Mouse (Mus musculus) kidney, postnatal 36 days (tissue): ENCODE results near the gene Cdca4.
"Not testable (repeated sequence)": the region's sequence is repeated elsewhere in the genome, so short reads cannot be mapped to it uniquely, and the experiment has no call there.

Experiments used
- DNase-seq, 2 experiments: peaks; one replicate each; pipeline ENCODE4 v3.0.0; 2021 to 2022; ENCODE audit warnings: mixed read lengths in 2 of 2

The Cdca4 gene

DNA sequence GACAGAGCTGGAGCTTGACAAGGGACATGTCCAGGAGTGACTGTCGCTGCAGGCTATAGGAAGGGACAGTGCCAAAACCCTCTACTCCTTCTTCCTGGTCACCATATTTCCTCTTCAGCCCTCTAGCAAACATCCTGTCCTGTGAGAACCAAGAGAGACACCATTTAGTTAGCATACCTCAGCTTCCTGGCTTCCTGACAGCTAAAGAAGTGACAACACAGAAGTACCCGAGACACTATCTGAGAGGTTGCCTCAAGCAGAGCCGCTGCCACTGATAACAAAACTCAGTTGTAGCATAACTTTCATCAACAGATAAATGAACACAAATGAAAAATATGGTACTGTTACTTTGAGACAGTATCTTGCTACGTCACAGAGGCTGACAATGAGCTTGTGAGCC, 7.2 kb downstream of the Cdca4 start:
- DNase-seq, result no peak

DNA sequence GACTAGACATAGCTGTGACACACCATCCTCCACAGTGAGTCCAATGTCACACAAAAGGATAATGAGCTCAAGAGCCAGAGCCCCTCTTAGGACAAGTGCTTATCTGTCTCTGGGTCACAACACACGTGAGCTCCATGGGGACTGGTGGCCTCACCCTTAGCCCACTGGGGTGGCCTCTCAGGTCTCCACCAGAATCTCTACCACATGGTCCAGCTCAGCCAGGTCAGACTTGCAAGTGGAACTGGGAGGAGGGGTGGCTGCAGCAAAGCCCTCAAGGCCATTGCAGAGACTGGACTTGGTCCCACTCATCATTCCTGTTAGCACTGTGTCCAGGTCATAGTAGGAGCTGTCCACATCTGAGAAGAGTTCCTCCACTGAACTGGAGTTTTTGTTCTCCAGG, 8.0 kb downstream of the Cdca4 start:
- DNase-seq, result no peak

DNA sequence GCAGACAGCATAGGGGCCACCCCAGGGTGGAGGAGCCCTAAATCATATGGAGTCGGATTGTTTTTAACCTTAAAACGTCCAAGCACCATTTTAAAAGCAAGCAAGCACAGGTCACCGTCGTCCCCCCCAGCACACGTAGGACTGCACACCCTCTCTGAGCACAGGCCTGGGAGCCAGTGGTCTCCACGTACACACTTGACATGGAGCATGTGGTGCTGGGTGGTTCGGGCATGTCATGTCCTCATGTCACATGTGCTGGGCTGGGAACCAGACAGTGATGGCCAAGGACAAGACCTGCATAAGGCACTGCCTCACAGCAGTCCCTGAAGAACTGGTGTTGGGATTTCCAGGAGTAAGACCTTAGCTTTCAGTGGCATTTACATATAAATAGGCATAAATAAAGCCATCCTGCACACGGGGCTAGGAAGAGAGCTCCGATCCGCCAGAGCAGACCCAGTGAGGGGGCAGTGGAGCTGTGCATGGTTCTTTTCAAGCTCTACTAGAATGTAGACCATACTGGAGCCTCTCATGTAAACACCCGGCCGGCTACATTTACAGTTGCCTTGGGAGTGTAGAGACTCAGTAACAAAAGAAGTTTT, 8.7 kb downstream of the Cdca4 start:
- DNase-seq, result no peak

DNA sequence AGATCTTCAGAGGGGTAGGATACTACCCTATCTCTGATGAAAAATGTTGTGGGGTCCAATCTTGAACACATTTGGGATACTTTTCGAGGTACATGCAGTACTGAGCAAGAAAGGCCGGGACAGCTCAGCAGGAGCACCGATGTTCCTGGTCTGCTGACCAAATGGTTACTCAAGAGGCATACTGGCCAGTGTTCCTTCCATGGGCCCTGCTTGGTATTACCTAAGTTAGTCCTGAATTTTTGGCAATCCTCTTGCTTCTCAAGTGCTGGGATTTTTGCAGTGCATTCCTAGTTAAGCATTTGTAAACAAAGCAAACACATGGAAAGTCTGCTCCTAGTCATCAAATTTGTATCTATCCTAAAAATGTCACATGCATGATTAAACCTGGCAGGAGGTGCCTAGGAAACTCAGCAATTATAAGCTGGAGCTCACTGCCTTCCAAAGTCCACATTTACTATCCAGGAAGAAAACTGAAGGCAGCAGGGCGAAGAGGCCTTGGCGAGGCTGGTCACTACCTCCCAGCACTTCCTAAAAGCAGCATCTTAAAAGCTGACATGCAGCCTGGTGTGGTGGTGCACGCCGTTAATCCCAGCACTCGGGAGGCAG, 10.1 kb downstream of the Cdca4 start:
- peak; percentile 51 to 71 for DNase-seq

DNA sequence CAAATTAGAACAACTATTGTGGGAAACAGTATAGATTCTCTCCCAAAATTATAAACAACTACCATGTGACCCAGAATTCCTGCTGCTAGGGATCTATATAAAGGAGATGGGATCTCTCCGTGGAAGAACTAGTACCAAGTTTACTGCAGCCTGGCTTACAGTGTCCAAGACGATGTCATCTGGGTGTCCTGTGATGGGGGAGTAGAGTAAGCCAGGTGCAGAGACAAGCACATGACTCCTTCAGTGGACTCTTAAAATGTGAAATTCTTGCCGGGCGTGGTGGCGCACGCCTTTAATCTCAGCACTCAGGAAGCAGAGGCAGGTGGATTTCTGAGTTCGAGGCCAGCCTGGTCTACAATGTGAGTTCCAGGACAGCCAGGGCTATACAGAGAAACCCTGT, 12.4 kb downstream of the Cdca4 start:
- not testable (repeated sequence) for DNase-seq

DNA sequence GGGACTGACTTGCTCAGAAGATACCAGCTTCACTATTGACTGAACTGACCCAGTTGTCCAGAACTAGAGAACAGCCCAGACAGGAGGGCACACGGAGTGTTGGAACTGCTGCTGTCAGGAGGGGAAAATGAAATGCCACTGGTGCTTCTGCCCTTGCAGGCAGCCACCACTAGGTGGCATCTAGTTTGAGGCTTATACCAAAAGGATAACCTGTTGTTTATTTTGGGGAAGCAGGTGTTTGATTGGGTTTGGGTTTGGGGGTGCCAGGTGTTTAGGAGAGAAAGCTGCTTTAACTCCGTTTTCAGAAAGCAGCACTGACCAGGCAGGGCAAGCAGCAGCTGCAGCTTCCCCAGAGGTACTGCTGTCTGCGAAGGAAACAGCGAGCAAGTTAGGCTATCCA, 12.9 kb downstream of the Cdca4 start:
- peak; percentile 64 to 82 for DNase-seq

DNA sequence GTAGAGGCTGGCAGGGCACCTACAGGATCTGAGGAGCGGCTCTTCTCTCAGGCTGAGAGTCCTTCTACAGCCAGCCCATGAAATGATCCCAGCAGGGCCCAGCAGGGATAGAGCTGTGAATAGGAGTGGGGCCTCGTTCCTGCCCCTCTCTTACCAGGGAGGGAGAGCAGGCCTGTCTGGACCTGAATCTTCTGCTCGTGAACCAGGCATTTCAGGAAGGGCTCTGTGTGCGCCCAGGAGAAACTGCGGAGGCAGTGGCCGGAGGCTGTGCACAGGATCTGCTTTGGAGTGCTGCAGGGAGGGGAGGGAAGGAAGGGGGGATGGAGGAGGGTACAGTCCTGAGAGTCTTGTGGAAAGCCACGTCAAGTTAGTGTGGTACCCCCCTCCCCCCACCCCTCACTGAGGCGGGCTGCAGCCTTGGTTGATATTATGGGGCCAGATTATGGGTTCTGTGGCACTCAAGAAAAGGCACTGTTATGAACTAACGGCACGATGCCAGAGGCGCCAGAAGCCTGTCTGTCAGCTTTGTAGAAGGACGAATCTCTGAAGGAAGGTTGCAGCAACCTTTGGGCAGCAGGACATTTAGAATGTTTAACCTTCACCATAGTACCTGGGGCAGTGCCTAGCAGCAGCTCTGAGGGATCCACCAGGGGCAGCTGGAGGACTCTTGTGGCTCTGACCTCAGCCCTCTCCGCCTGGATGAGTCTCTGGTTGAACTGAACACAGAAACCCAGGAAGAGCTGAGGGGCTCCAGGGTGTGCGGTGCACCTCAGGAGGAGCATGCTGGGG, 14.3 kb downstream of the Cdca4 start:
- DNase-seq, result peak; percentile 68 to 75

DNA sequence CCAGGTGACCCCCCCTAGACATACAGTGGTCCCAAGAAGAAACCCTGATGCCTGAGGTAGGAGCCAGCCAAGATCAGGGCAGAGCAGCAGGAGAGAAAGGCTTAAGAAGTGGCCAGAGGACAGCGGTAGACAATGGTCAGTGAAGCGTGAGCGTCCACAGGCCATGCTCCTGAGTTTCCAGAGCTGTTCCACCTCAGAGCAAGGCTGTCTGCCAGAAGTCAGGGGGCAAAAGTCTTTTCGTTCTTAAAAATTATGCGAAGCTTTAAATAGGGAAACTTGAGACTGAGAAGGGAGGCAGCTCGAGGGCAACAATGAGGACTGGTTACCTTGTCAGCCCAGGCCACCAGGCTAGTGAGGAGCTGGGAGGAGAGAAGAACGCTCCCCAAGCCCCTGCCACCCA, 15.9 kb downstream of the Cdca4 start:
- DNase-seq, result peak; percentile 82 to 86

DNA sequence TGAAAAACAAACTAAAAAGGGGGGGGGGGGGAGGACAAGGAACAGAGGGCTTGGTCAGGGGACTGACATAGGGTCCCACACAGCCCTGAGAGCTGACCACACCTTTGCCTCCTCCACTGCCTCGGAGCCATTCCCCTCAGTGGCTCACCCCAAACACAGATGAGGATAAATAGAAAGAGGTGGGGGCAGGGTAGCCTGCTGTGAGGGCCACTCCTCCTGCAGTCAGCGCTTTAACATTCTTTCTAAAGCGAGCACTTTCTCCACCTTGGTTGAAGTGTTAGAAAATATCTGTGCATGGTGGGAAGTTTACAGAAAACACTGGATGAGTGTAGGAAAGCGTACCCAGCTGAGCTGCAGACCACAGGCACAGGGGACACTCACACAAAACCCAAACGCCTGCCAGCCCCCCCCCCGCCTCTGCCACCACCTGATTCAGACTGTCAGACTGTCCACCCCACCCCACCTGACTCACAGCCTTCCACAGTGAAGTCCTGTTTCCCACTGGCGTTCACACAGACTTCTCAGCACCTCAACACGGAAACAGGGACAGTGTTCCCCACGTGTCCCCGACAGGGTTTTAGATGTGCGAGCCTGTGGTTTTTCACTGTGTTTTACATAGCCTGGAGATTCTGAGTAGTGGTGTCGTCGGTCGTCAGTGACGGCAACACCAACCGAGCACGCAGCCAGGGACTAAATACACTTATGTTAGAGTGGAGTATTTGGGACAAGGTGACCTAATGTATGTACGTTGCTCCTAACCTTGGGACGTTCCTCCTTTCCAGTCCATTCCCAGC, 18.9 kb downstream of the Cdca4 start:
- no peak for DNase-seq

DNA sequence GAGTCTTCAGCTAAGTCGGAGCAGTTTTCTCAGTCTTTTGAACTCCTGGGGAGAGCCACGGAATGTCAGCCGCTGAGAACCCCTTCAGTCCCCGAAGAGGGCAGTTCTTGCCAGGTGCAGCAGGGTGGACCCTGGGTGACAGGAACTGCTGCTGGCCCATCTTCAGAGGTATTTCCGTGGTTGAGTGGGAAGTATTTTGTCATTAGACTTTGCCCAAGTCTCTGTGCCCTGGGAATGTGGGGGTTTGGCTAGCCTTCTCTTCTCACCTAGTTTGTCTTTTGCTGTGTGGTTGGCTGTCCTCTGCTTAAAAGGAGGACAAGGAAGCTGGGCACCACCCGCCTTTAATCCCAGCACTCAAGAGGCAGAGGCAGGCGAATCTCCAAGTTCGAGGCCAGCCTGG, 19.6 kb downstream of the Cdca4 start:
- DNase-seq, result peak; percentile 66 to 69

DNA sequence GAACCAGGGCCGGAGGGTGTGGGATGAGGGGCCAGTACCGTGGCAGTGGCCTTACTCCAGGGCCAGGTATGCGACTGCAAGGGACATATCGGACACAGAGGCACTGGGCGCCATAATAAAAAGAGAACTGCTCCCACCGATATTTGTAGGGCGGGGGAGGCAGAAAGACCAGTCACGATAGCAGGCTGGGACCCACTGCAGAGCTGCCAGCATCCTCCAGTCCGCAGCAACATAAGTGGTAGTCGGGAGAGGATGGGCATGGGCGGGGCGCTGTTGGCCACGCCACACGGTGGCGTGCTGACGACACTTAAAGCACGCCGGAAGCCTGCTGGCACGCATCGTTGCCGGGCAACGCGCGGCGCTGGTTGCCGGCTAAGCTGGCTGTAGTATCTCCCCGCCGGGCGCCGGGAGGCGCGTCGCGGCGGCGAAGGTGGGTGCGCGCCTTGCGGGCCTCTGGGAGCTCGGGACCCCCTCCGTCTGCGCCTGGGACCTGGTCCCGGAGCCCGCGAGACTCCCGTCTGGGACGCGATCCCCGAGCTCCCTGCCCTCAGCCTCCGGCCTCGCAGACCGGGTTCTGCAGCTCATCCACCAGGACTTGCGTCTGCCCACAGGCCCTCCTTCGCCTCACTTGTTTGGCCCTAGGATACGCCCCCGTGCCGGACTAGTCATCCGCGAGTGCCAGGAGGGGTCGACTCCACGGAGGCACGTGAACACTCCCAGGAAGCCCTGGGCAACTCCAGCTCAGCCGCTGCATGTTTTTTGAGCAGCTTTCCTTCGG, 20.4 kb downstream of the Cdca4 start, which contains the start of gene Clba1:
TSS of gene Clba1 (plus strand) at position 351 of the 778 bp plus-strand sequence.
- peak; percentile 95 to 97 for DNase-seq

DNA sequence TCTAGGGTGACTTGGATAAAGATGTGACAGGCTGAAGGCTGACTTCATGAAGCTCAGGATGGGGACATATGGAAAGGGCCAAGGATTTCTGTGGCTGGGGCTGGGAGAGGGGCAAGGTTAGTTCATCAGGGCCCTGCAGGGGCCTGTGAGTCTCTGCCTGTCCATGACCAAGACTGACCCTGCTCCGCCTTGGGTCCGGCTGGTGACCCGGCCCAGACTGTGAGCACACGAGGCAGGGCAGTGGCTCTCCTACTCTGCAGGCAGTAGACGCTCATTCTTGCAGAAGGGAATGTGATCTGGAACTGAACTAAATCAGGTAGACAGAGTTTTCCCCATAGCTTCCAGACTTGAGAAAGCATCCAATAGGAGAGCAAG, 21.0 kb downstream of the Cdca4 start:
- no peak for DNase-seq

DNA sequence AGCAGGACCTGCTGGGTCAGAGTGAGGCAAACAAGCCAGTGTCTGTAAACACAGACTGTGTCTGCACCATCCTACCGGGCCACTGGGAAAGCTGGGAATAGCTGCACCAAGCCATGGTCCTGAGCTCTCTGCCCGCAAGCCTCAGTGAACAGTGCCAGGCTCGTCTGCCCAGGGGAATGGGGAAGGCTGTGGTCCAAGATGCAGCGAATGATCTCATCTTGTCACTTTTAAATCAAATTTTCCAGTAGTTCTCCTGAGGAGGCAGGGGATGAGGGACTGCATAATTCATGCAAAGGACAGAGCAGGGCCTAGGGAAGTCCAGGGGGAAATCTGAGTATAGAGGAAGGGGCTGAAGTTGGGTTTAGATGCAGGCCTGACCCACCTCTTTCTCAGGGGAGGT, 21.4 kb downstream of the Cdca4 start:
- no peak for DNase-seq

DNA sequence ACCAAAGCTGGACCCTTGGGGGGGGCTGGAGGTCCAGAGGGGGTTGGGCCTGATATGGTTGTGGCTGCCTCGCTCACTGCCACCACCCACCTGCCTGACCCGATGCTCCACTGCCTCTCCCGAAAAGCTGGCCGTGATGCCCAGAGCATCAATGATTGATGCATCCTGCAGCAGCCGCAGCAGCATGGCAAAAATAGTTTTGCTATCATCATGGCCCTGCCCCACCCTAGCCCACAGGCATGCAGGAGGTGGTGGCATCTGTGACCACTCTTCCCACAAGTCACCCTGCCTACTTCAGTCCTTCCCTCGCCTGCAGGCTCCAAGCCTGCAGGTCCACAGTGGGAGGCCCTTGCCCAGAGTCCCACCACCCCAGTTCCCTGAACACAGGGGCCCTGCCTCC, 23.2 kb downstream of the Cdca4 start:
- no peak for DNase-seq

DNA sequence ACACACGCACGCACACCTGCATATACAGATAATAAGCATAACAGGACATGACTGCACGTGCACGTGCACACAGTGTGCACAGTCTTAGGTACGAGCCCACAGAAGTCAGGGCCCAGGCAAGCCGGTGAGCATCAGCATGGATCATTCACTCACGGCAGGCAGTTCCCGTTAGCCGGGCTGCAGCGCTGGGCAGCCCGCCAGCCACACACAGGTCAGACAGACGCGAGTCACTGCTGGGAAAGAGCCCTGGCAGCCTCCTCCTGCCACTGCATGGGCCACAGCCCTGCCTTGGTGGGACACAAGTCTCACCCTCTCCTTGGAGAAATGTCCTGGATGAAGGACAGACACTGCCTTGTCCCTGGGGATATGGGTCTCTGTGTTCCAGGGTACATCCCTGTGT, 25.2 kb downstream of the Cdca4 start:
- DNase-seq, result peak in 1 of 2 experiments; percentile 63

DNA sequence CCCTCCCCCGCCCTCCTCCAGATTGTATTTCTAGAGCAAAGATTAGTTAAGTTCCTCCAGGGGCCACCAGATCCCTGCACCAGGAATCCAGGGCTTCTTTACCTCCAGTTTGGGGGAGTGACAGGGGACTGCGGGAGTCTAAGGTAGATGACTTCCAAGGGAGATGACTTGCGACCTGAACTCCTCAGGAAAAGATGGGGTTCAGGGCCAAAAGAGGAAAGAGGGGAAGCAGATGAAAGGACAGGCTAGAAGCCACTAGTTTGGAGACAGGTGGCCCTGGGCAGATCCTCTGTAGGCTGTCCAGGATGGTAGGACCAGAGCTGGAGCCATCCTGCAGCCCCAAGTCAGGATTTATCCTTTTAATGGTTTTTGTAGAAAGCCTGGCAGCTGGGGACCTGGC, 26.3 kb downstream of the Cdca4 start:
- DNase-seq, result no peak

DNA sequence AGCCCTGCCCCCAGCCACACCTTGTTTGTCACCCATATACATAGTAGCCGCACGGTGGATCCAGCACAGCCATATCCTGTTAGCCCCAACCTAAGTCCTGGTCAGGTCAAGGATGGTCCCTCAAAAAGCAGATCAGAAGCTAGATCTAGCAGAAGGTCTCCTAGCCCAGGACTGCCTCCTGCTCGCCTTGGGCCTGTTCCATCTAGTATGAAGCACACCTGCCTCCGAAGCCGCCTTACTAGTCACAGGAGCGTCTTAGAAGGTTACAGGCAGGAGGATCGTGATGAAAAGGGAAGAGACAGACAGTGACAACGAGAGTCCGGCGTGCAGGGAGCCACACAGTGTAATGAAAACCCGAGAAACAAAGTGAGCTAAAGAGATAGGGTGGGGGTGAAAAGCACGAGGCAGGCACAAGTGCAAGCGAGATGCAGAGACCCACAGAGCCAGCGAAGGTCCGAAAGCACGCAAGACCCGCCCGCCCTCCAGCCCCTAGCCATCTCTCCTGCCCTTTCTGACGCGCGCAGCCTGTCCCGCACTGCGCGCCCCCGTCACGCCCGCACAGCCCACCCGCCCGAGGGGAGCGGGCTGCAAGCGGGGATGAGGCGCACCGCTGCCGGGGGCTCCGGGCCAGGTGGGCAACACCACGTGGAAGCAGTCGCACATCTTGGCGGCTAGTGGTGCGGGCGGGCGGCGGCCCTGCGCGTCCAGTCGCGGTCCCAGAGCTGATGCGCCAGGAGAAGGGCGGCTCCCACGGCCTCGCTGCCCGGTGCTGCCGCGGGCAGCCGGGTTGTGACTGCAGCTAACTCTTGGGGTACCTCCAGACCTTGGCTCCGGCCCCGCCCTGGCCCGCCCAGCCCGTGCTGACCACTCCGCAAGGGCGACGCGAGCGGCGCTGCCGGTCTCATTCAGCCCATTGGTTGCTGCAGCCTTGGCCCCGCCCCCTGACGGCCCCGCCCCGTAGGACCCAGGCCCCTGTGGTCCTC, 27.1 kb downstream of the Cdca4 start, which contains the start of gene Ahnak2:
TSS of gene Ahnak2 (minus strand) at position 794 of the 983 bp plus-strand sequence.
- peak in 1 of 2 experiments; percentile 63 for DNase-seq

DNA sequence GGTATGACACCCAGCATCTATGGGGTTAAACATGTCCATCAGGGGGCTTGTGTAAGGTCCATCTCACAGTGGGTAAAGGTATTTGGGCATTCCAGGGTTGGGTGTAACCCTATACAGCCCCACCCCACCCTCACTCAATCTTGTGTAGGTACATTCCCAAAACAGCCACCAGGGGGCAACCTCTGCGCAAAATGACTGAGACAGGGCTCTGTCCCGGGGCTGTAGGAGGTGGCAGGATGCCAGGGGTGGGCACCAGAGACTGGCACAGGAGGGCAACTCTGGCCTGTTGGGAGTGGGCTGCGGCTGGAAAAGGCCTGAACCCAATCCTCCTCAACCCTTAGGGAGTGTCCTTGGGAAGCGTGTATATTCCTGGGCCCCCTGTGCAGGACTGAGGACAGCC, 28.7 kb downstream of the Cdca4 start:
- peak; percentile 55 to 85 for DNase-seq

DNA sequence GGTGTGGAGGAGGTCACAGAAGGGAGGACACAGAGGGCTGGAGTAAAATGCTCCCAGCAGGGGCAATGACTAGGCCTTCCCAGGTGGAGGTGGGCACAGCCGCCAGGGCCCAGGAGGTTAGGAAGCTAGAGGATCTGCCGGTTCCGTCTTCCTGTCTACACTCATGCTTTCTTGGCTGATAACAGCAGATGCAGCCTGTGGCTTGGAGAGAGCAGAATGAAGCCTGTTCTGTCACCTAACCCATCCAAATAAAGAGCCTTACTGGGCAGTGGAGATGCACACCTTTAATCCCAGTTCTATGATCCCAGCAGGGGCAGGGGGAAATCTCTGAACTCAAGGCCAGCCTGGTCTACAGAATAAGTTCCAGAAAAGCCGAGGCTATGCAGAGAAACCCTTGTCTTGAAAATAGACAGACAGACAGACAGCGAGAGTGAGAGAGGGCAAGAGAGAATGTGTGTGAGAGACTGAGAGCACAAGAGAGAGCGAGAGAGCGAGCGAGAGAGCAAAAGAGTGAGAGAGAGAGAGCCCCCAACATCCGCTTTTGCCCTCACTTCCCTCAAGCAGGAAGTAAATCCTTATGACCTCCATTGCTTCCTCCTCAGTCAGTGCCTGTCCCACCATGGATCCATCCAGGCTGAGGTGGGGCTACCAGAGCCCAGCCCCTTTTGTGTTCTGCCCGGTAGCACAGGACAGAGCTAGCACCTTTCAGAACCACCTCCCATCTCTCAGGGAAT, 29.8 kb downstream of the Cdca4 start:
- DNase-seq, result no peak

DNA sequence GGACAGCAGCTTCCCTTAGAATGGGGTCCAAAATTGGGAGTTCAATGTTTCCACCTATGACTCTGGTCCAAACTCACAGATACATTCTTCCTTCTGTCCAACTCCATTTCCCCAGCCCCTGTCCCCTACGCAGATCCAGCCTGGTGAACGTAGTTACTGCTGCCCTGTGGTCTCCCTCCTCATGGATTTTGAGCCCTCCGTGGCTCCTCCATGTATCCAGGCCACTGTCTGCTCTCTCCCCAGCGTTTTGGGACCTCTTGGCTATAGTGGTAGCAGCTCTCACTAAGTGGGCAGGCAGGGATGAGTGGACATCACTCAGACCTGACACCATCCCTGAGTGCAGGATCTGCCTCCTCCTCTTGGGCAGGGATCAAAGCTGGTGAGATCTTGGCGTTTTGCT, 30.5 kb downstream of the Cdca4 start:
- no peak for DNase-seq
